Comparison of ENCODE assay signal across 15 mouse cellular contexts in genomic region chr10:95298504-95298903, GRCm38 (mm10).
"Had no signal": no experiment of that assay in that cellular context is flagged by ENCODE, and none has a peak within 500 bp of the region (broad histone marks: within the 10 kb centered on the region; RNA-seq: fewer than 3 reads in every experiment).

No protein-coding gene starts in this region.

- H3K27ac ChIP-seq: kidney, postnatal 0 days; layer of hippocampus, adult 2 months; limb, embryonic 12.5 days; limb, embryonic 15.5 days; liver, embryonic 14.5 days; lung, embryonic 15.5 days; stomach, postnatal 0 days had no signal

- H3K4me2 ChIP-seq: limb, embryonic 12.5 days; limb, embryonic 15.5 days; lung, embryonic 15.5 days; midbrain, embryonic 11.5 days had no signal

- H3K9ac ChIP-seq: limb, embryonic 12.5 days; limb, embryonic 15.5 days; liver, embryonic 14.5 days; lung, embryonic 15.5 days had no signal

- H3K4me3 ChIP-seq: layer of hippocampus, adult 2 months; limb, embryonic 12.5 days; limb, embryonic 15.5 days; lung, embryonic 15.5 days had no signal

- H3K9me3 ChIP-seq: limb, embryonic 12.5 days; limb, embryonic 15.5 days; lung, embryonic 15.5 days had no signal

- H3K36me3 ChIP-seq: limb, embryonic 12.5 days; limb, embryonic 15.5 days; lung, embryonic 15.5 days had no signal

- H3K27me3 ChIP-seq: limb, embryonic 15.5 days; lung, embryonic 15.5 days had no signal

- DNase-seq: kidney, adult 2 months; kidney, postnatal 25 days; lung, adult 18-20 months; lung, postnatal 10 days; midbrain, embryonic 14.5 days; thymus, adult 2 months; thymus, postnatal 14 days had no signal
